Mouse (Mus musculus) splenic B cell, adult 2 months (primary cell): ENCODE measurements around the gene Gm17428.
"Not testable (repeated sequence)": the region's sequence is repeated elsewhere in the genome, so short reads cannot be mapped to it uniquely, and the experiment has no call there.

Experiments
- DNase-seq: peaks from one replicate; pipeline ENCODE4 v3.0.0-alpha.2; 2011; ENCODE audit warnings: low read depth, low spot score
- H3K27me3 ChIP-seq: 2 replicates; pipeline ENCODE4 v1.6.1; 2012; ENCODE audit warnings: mild to moderate bottlenecking, low read length, moderate library complexity, mixed read lengths; ENCODE audit not compliant: control insufficient read depth, poor library complexity, insufficient read depth, severe bottlenecking
- H3K36me3 ChIP-seq: 2 replicates; pipeline ENCODE4 v1.6.1; 2012; ENCODE audit warnings: mild to moderate bottlenecking, low read length, moderate library complexity, mixed read lengths; ENCODE audit not compliant: control insufficient read depth, poor library complexity, insufficient read depth, severe bottlenecking

Gm17428 gene

DNA sequence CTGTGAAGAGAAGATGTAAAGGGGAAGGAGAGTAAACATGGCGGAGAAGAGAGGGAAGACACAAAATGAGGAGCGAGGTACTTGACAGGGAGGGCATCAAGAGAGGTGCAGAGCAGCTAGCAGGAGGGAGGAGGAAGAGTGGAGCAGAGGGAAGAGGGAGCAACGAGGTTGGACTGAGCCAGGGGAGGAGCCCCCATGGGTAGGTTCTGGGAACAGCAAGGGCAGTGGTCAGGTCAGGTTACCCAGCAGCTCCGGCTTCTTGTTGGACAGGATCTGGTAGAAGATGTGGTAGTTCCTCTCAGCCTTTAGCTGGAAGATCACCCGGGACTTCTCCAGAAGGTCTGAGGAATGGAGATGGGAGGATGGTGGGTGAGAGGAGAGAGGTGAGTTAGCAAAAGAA, 15.2 kb upstream of the Gm17428 start:
- no peaks in the 10 kb centered on the region for H3K27me3 ChIP-seq
- no peak for DNase-seq
- no peaks in the 10 kb centered on the region for H3K36me3 ChIP-seq

DNA sequence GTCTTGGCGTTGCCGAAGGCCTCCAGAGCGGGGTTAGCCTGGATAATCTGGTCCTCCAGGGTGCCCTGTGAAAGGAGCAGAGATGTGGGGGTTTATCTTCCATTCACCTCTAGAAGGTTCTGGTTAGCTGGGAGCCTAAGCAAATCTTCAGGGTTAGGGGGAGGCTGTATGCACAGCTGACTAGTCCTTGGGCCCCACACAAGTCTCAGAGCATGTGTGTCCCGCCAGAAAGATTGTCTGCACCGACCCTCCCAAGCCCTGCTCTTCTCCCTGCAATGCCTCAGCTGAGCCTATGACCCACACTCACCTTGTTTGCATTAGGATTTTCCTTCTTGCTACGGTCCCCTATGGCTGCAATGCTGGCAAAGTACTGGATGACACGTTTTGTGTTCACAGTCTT, 14.0 kb upstream of the Gm17428 start:
- no peak for DNase-seq
- H3K27me3 ChIP-seq, result no peaks in the 10 kb centered on the region
- no peaks in the 10 kb centered on the region for H3K36me3 ChIP-seq

DNA sequence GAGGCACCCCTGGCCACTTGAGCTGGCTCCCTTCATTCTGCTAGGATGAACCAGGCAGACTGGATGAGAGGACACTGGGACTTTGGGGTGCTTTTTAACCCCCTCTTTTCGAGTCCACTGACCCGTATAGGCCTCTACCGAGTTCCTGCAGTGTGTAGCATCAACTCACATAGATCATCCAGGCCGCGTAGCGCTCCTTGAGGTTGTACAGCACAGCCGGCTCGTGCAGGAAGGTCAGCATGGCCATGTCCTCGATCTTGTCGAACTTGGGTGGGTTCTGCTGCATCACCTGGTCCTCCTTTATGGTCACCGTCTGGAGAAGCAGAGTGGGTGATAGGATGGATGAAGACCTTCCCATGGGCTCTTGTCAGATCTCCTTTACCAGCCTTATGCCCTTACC, 13.0 kb upstream of the Gm17428 start:
- Histone ChIP-seq H3K36me3 (no peaks in the 10 kb centered on the region), H3K27me3 (no peaks in the 10 kb centered on the region)
- DNase-seq, result no peak

DNA sequence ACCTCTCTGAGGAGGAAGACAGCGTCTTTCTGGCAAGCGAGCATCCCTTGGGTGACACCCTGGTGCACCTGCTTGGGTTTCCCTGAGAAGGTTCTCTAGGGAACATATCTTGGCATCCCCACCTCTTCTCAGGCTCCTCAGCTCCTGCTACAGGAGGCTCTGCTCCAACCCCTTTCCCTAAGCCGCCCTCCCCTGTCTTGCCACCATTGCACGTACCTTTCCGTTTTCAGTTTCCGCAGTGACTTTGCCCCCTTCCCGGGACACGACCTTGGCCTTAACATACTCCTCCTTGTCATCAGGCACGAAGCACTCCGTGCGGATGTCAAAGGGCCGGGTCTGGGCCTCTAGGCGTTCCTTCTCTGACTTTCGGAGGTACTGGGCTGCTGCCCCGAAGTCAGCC, 11.7 kb upstream of the Gm17428 start:
- no peaks in the 10 kb centered on the region for H3K36me3 ChIP-seq
- H3K27me3 ChIP-seq, result no peaks in the 10 kb centered on the region
- DNase-seq, result no peak

DNA sequence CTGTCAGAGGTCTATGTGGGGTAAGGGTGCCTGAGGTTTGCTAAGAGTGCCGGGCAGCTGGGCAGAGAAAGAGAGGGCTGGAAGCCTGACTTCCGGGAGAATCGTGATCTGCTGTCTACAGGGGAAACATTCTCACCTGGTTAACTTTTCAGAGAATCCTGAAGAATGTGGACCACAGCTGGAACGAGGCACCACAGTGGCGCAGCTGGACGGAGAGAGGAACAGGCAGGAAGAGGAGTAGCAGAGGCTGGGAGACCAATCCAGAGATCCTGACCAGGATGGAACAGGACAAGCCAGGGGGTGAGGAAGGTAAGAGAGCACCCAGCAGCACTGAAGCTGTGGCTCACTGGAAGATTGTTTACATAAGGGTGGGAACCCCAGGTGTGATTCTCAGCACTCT, 11.1 kb upstream of the Gm17428 start:
- Histone ChIP-seq H3K27me3 (no peaks in the 10 kb centered on the region), H3K36me3 (no peaks in the 10 kb centered on the region)
- DNase-seq, result no peak

DNA sequence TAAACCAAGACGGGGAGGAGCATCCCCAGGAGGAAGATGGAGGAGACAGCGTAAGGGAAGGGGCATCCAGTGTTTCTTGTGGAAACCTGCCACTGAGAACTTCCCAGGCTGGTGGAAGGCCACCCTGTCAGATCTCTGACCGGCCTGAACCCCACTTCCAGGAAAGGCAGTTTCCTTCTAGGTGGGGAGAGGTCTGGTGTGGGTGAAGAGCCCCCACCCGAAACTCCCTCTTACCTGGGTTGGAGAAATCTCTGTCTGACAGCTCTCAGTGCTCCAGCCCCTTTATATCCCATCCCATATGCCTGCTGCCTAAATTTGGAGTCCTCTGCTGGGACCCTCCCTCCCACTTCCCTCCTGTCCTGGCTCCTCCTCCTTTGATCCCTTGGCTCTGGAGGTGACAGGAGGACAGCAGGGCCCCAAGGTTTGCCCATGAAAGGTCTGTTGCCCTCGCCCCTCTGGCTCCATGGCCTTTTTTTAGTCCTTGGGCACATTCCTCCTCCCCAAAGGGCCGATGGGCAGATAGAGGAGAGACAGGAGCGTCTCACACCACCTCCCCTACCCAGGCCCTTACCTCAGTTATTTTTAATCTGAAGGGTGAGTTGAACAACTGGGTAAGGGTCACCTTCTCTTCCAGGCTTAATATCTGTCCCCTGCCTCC, 10.3 kb upstream of the Gm17428 start, which contains the start of gene Myh6:
Myh6 (minus strand) TSS at position 608 of the 658 bp plus-strand sequence.
- no peaks in the 10 kb centered on the region for H3K36me3 ChIP-seq
- H3K27me3 ChIP-seq, result no peaks in the 10 kb centered on the region
- DNase-seq, result no peak

DNA sequence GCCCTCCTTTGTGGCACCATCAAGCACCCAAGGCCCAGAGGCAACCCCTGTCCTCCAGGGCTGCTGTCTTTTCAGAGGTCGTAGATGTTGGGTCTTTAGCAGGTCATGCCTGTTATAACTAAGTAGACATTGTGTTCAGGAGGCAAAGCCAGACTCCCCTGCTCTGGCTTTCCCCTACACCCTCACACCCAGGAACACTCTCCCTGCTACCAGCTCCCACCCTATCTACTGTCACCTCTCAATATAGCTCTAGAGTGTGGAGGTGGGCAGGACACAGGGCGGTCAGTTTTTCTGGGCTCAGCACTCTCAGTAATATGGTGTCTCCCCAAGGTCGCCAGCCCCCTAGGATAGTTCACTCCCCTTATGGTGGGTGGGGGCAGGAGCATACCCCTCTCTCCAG, 8.9 kb upstream of the Gm17428 start:
- no peaks in the 10 kb centered on the region for H3K27me3 ChIP-seq
- no peaks in the 10 kb centered on the region for H3K36me3 ChIP-seq
- DNase-seq, result no peak

DNA sequence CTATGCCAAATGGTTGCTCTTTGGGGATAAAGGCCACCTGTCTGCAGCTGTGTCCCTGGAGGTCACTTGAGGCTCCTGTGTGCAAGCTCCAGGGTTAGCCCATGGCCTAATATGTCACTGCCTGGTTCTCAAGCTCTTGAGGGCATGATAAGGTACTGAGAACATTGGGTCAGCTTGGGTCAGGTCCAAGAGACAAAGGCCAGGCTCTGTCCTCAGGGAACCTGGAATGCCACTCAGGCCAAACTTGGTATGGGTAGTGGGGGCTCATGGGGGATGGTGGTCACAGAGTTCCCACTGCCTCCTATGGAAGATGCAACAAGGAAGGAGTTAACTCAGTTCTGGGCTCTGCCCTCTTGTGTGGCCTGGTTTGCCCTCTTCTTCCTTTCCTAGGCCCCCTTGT, 8.4 kb upstream of the Gm17428 start:
- no peaks in the 10 kb centered on the region for H3K27me3 ChIP-seq
- DNase-seq, result no peak
- H3K36me3 ChIP-seq, result no peaks in the 10 kb centered on the region

DNA sequence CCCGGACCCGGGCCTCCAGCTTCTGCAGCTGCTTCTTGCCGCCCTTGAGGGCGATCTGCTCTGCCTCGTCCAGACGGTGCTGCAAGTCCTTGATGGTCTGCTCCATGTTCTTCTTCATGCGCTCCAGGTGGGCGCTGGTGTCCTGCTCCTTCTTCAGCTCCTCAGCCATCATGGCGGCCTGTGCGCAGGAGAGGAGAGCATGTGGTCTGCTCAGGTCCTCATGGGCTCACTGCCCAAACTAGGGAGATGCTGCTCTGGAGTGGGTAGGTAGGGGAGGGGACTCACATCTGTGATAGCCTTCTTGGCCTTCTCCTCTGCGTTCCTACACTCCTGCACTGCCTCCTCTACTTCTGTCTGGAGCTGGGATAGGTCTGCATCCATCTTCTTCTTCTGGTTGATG, 3.9 kb upstream of the Gm17428 start:
- not testable (repeated sequence) for H3K36me3 ChIP-seq, H3K27me3 ChIP-seq, DNase-seq

DNA sequence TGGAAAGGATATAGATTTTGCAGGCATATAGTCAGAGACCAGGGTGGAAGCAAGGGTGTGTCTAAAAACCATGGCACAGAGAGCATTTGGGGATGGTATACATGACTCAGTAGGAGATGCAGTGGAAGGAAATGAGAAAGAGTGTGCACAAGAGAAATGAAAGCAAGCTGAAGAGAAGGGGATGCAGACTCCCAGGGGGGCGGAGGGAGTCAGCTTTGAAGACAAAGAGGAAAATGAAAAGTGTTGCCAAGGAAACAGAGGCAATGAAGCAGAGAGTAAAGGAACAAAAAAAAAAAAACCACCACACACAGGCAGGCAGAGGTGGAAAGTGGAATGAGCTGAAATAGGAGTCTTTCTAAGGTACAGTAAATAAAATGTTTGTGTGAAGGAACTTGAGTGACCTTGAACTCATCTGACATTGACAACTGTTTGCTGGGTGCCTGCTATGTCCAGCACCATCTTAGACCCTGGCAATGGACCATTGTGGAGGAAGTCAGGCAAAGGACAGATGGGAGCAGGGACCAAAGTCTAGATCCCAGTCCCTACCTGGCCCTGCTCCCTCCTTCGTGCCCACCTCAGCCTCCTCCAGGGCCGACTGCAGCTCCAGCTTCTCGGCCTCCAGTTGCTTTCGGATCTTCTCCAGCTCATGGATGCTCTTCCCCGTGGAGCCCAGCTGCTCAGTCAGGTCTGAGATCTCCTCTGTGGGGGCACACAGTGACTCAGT, 2.5 kb upstream of the Gm17428 start:
- Histone ChIP-seq H3K36me3 (no peaks in the 10 kb centered on the region), H3K27me3 (no peaks in the 10 kb centered on the region)
- no peak for DNase-seq

DNA sequence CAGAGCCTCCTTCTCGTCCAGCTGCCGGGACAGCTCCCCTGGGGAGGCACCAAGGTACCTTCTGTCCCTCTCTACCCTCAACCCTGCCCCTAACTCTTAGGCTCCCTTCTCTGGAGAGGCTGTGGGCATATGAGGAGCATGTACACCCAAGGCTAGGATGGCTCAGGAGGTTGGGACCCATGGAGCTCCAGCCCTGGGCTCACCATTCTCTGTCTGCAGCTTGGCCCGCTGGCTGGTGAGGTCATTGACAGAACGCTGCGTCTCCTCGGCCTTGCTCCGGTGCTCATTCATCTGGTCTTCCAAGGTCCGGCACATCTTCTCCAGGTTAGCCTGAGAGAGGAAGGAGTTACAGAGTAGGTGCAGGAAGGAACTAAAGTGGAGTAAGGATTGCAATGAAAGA, 1.9 kb downstream of the Gm17428 start:
- no peaks in the 10 kb centered on the region for H3K27me3 ChIP-seq
- DNase-seq, result no peak

DNA sequence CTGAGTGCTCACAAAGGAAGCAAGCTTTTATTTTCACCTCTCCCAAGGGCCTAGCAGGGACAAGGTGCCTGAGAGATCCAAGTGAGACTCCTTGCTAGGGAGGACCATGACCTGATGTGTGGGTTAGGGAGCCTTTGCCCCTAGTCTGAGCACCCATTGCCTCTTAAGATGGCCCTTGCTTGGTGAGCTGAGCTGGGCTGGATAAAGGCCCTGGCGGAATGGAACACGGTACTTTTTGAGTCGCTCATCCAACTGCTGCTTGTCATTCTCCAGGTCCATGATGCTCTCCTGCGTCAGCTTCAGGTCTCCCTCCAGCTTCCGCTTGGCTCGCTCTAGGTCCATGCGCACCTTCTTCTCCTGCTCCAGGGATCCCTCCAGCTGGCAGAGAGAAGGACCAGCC, 5.2 kb downstream of the Gm17428 start:
- no peak for DNase-seq
- Histone ChIP-seq H3K27me3 (no peaks in the 10 kb centered on the region), H3K36me3 (no peaks in the 10 kb centered on the region)

More for the DNA sequence above, 1.9 kb downstream of the Gm17428 start:
- H3K36me3 ChIP-seq, result no peaks in the 10 kb centered on the region

DNA sequence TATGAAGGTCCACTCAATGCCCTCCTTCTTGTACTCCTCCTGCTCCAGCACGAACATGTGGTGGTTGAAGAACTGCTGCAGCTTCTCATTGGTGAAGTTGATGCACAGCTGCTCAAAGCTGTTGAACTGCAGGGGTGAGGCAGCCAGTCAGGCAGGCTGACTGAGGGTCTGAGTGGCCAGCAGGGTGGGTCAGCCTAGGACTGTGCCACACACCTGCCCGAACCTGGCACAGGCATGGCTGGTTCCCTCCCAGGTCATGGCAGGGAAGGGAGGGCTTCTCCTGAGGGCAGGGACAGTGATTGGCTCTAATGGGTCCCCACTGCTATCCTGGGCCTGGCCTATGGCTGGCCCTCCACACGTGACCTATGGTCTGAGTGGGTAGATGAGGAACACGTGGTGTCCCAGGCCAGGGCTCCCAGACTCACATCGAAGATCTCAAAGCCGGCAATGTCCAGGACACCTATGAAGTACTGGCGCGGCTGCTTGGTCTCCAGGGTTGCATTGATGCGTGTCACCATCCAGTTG, 11.7 kb downstream of the Gm17428 start:
- H3K27me3 ChIP-seq, H3K36me3 ChIP-seq, DNase-seq: not testable (repeated sequence)

DNA sequence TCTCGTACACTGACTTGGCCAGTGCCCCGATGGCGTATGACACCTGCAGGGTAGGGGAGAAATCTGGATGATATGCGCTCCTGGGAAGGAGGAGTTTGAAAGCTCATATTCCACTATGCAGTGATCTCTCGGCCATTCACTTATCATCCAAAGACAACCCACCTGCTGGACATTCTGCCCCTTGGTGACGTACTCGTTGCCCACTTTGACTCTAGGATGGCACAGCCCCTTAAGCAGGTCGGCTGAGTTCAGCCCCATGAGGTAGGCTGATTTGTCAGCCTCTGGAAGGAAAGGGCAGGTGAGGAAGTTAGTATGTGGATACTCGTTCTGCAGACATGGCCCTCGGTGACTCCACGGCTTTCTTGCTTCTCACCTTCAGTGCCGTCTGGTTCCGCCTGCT, 12.1 kb downstream of the Gm17428 start:
- no peaks in the 10 kb centered on the region for H3K36me3 ChIP-seq
- H3K27me3 ChIP-seq, result no peaks in the 10 kb centered on the region
- no peak for DNase-seq

DNA sequence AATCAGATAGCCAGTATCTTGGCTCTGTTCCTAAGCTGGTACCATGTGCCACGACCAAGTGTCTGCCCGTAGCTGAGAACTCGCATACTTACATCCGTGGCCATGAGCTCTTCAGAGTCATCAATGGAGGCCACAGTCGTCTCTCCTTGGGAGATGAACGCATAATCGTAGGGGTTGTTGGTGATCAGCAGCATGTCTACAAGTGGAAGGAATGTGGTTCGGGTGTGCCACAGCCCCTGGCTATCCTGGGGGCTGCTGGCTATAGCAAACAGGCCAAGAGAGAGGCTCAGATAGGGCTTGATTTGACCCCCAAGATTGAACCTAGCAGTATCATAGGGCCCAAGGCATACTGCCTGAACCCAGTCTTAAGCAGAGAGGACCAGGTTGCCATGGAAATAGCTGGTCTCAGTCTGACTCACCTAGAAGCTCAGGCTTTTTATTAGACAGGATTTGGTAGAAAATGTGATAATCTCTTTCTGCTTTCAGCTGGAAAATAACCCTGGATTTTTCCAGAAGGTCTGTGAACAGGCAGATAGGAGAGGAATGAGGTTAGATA, 13.2 kb downstream of the Gm17428 start:
- no peaks in the 10 kb centered on the region for H3K36me3 ChIP-seq
- DNase-seq, result no peak
- no peaks in the 10 kb centered on the region for H3K27me3 ChIP-seq
